Mouse (Mus musculus): Measurements from ENCODE around the gene Prdx5. TPM values are rescaled to one million over a fixed set of nuclear protein-coding genes. Genes with fewer than 3 reads are reported as not detected.

Prdx5 gene
- polyA plus RNA-seq, 1 experiment from 2014 or later: 884 TPM

DNA sequence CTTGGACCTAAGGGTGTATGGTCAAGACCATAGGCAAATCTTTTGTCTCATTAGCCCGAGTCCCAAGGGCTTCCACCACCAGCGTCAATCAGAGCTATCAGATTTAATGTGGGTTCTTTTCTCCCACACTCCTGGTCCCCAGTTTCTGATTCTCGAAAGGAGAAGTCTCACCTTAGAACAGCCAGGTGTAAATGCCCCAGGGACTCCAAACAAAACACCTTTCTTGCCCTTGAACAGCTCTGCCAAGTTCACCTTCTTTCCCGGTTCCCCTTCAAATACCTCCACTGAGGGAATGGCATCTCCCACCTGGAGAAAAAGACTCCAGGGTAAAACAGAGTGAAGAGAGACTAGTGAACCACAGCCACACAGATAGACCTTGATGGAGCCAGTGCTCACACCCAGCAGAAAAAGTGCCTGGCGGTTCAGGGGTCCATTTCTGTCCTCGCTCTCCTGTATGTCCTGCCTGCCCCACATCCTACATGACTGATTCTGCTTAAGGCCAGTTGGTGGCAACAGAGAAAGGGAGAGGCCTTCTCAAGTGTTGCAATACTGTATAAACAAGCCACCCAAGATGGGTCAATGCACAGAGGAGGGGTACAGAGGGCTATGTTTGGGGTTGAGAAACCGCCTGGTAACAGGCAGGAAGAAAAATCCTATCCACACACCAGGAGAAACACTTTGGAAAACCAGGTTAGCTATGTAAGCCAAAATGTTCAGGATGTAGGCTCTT, 1.9 kb downstream of the Prdx5 start:
- 56% methylated on average over 7 of the region's 7 CpGs for WGBS
- Histone ChIP-seq H3K36me3 (ENCODE audit: insufficient read depth, low read length) (peaks cover 39% of the 10 kb centered on the region), H3K27ac (peak overlapping the region; percentile 98), H3K9me3 (replicated peaks; ENCODE audit: low read length) (no peaks in the 10 kb centered on the region), H3K4me1 (replicated peaks; ENCODE audit: insufficient read depth, low read length) (peaks cover 15% of the 10 kb centered on the region), H3K27me3 (ENCODE audit: insufficient read depth, low read length) (no peaks in the 10 kb centered on the region), H3K9ac (ENCODE audit: low read depth, low read length) (peak overlapping the region; percentile 58), H3K4me3 (replicated peaks; ENCODE audit: low read depth, low read length) (peak overlapping the region; percentile 52), H3K4me2 (ENCODE audit: low read length) (peak overlapping the region; percentile 61)
- 0 out of 2 replicates have a peak, but pooled peaks have one; percentile 19 for TF ChIP-seq CTCF (IDR thresholded peaks at IDR 0.05; ENCODE audit: low read depth)
- ATAC-seq (replicated peaks; ENCODE audit: low FRiP score, low read depth) (no peak), DNase-seq (ENCODE audit: low spot score) (peak; percentile 60)

DNA sequence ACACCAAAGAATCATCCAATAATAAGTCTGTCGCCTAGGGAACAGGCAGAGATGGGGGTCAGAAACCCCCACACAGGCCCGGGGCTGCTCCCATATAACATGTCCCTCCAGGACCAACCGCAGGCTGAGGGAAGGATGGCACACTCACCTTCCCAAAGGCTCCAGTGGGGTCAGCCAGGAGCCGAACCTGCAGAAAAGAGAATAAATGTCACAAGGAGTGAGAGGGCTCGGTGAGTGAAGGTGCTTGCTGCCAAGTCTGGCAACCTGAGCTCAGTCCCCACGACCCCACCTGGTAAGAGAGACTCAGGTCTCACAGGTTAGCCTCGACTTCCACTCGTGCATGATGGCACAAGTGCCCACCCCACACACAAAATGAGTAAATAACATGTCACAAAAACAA, 2.8 kb downstream of the Prdx5 start:
- Histone ChIP-seq H3K9ac (ENCODE audit: low read depth, low read length) (no peak overlapping the region), H3K4me3 (replicated peaks; ENCODE audit: low read depth, low read length) (no peak overlapping the region), H3K36me3 (ENCODE audit: insufficient read depth, low read length) (peaks cover 31% of the 10 kb centered on the region), H3K27ac (no peak overlapping the region), H3K4me2 (ENCODE audit: low read length) (peak overlapping the region; percentile 61), H3K27me3 (ENCODE audit: insufficient read depth, low read length) (no peaks in the 10 kb centered on the region), H3K9me3 (replicated peaks; ENCODE audit: low read length) (no peaks in the 10 kb centered on the region), H3K4me1 (replicated peaks; ENCODE audit: insufficient read depth, low read length) (peaks cover 15% of the 10 kb centered on the region)
- DNase-seq (ENCODE audit: low spot score) (no peak), ATAC-seq (replicated peaks; ENCODE audit: low FRiP score, low read depth) (no peak)
- no peak for TF ChIP-seq CTCF (IDR thresholded peaks at IDR 0.05; ENCODE audit: low read depth)
- 87% methylated on average over 8 of the region's 8 CpGs for WGBS

DNA sequence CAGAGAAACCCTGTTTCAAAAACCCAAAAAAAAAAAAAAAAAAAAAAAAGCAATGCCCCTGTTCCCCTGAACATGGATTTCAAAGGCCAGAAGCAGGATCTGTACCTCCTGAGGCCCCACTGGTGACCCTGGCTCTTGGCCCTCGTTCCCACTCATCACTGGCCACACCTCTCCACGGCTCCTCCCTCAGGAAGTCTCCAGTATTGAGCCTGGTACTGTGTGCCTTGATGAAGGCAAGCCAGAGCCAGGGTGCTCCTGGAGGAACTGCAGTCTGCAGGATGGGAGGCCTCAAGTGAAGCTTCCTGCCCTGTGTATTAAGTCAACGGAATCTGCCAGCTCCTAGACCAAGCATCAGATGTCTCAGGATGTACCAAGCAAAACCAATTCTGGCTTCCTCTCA, 3.7 kb downstream of the Prdx5 start:
- WGBS: 77% methylated on average over 3 of the region's 3 CpGs
- no peak overlapping the region for H3K27ac ChIP-seq
- TF ChIP-seq CTCF (IDR thresholded peaks at IDR 0.05; ENCODE audit: low read depth): no peak
- H3K4me1 ChIP-seq (replicated peaks; ENCODE audit: insufficient read depth, low read length): peaks cover 12% of the 10 kb centered on the region
- ATAC-seq (replicated peaks; ENCODE audit: low FRiP score, low read depth) (no peak), DNase-seq (ENCODE audit: low spot score) (no peak)
- H3K9ac ChIP-seq (ENCODE audit: low read depth, low read length): no peak overlapping the region
- no peak overlapping the region for H3K4me3 ChIP-seq (replicated peaks; ENCODE audit: low read depth, low read length)
- H3K36me3 ChIP-seq (ENCODE audit: insufficient read depth, low read length): peaks cover 22% of the 10 kb centered on the region; the same call in 1 of the 2 replicates
- no peaks in the 10 kb centered on the region for H3K27me3 ChIP-seq (ENCODE audit: insufficient read depth, low read length)
- H3K4me2 ChIP-seq (ENCODE audit: low read length): no peak overlapping the region
- H3K9me3 ChIP-seq (replicated peaks; ENCODE audit: low read length): no peaks in the 10 kb centered on the region

- Histone ChIP-seq H3K36me3 (ENCODE audit: insufficient read depth, low read length) (peaks cover 22% of the 10 kb centered on the region; the same call in 1 of the 2 replicates), H3K4me1 (replicated peaks; ENCODE audit: insufficient read depth, low read length) (peaks cover 8% of the 10 kb centered on the region), H3K4me2 (ENCODE audit: low read length) (no peak overlapping the region), H3K27ac (peak overlapping the region; percentile 42; the same call in 1 of the 2 replicates), H3K4me3 (replicated peaks; ENCODE audit: low read depth, low read length) (no peak overlapping the region), H3K9ac (ENCODE audit: low read depth, low read length) (no peak overlapping the region), H3K9me3 (replicated peaks; ENCODE audit: low read length) (no peaks in the 10 kb centered on the region), H3K27me3 (ENCODE audit: insufficient read depth, low read length) (no peaks in the 10 kb centered on the region)
- ATAC-seq (replicated peaks; ENCODE audit: low FRiP score, low read depth) (no peak), DNase-seq (ENCODE audit: low spot score) (no peak)
- TF ChIP-seq CTCF (IDR thresholded peaks at IDR 0.05; ENCODE audit: low read depth): no peak
- WGBS: 92% methylated on average over 11 of the region's 11 CpGs
Measured at GRCm38 (mm10) chr19:6905498-6906159, 4.3 kb downstream of the Prdx5 start.

GRCm38 (mm10) chr19:6904846-6905245, 5.1 kb downstream of the Prdx5 start:
- 69% methylated on average over 2 of the region's 2 CpGs for WGBS
- peak overlapping the region; percentile 36; the same call in 1 of the 2 replicates for H3K27ac ChIP-seq
- 0 out of 2 replicates have a peak, but pooled peaks have one; percentile 18 for ATAC-seq (replicated peaks; ENCODE audit: low FRiP score, low read depth)
- no peak for TF ChIP-seq CTCF (IDR thresholded peaks at IDR 0.05; ENCODE audit: low read depth)
- H3K36me3 ChIP-seq (ENCODE audit: insufficient read depth, low read length): peaks cover 22% of the 10 kb centered on the region; the same call in 1 of the 2 replicates
- DNase-seq (ENCODE audit: low spot score): no peak
- H3K4me2 ChIP-seq (ENCODE audit: low read length): no peak overlapping the region
- H3K9ac ChIP-seq (ENCODE audit: low read depth, low read length): no peak overlapping the region
- no peaks in the 10 kb centered on the region for H3K9me3 ChIP-seq (replicated peaks; ENCODE audit: low read length)
- H3K27me3 ChIP-seq (ENCODE audit: insufficient read depth, low read length): no peaks in the 10 kb centered on the region
- no peak overlapping the region for H3K4me3 ChIP-seq (replicated peaks; ENCODE audit: low read depth, low read length)
- peaks cover 8% of the 10 kb centered on the region for H3K4me1 ChIP-seq (replicated peaks; ENCODE audit: insufficient read depth, low read length)

DNA sequence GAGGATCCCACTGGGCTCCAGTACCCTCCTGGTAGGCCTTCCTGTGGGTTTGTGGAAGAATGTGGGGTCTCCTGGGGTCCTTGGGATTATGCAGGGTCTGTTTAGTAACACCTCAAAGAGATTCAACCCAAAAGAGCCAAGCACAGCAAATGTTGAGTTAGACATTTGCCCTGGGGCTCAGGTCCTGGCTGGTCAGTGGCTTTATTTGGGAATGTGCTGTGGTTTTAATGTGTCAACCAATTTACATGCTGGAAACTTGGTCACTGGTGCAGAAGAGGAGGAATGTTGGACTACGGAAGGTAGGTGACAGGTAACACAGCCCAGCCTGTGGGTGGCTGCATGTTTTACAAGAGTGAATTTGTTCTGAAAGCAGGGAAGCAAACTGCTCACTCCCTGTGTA, 6.9 kb downstream of the Prdx5 start:
- ATAC-seq (replicated peaks; ENCODE audit: low FRiP score, low read depth) (no peak), DNase-seq (ENCODE audit: low spot score) (no peak)
- H3K4me2 ChIP-seq (ENCODE audit: low read length): no peak overlapping the region

More for the DNA sequence above, 6.9 kb downstream of the Prdx5 start:
- 70% methylated on average over 1 of the region's 1 CpGs for WGBS
- peaks cover 7% of the 10 kb centered on the region for H3K4me1 ChIP-seq (replicated peaks; ENCODE audit: insufficient read depth, low read length)
- H3K9me3 ChIP-seq (replicated peaks; ENCODE audit: low read length): no peaks in the 10 kb centered on the region
- H3K27ac ChIP-seq: peak overlapping the region; percentile 31; the same call in 1 of the 2 replicates
- no peak overlapping the region for H3K9ac ChIP-seq (ENCODE audit: low read depth, low read length)
- peaks cover 22% of the 10 kb centered on the region; the same call in 1 of the 2 replicates for H3K36me3 ChIP-seq (ENCODE audit: insufficient read depth, low read length)
- no peak for TF ChIP-seq CTCF (IDR thresholded peaks at IDR 0.05; ENCODE audit: low read depth)
- no peaks in the 10 kb centered on the region for H3K27me3 ChIP-seq (ENCODE audit: insufficient read depth, low read length)
- H3K4me3 ChIP-seq (replicated peaks; ENCODE audit: low read depth, low read length): no peak overlapping the region

All from kidney, postnatal 0 days (tissue).